Mouse (Mus musculus) thymus, adult 2 months (tissue): ENCODE results near the gene Igfbp6.

Experiments used
- CTCF ChIP-seq: fragments of 200-500 bp; IDR thresholded peaks from 2 replicates; pipeline ENCODE4 v1.5.1; 2012; ENCODE audit warnings: mild to moderate bottlenecking, control low read depth, low read length, moderate library complexity, borderline replicate concordance; ENCODE audit not compliant: control insufficient read depth, poor library complexity, insufficient read depth; ENCODE audit errors: extremely low read depth
- POLR2A ChIP-seq: fragments of 200-500 bp; IDR thresholded peaks from 2 replicates; pipeline ENCODE4 v1.6.1; 2012; ENCODE audit warnings: mild to moderate bottlenecking, low read length, control low read depth, moderate library complexity; ENCODE audit not compliant: control insufficient read depth, poor library complexity, insufficient read depth; ENCODE audit errors: extremely low read depth

- TF ChIP-seq POLR2A (no peak), CTCF (no peak)
Measured at GRCm38 (mm10) chr15:102165468-102166100, 21.4 kb downstream of the Igfbp6 start.
